Mouse (Mus musculus) natural killer cell, adult 2 months (primary cell): ENCODE results near the gene 2010111I01Rik.
"Not testable (repeated sequence)": the region's sequence is repeated elsewhere in the genome, so short reads cannot be mapped to it uniquely, and the experiment has no call there.

Experiments
- DNase-seq, 2 experiments: peaks; one replicate each; pipeline ENCODE4 v3.0.0; 2022; ENCODE audit warnings: low spot score in 2 of 2

2010111I01Rik gene

GRCm38 (mm10) chr13:62955997-62956396 lies 8.7 kb upstream of the 2010111I01Rik start:
- DNase-seq = no peak

DNA sequence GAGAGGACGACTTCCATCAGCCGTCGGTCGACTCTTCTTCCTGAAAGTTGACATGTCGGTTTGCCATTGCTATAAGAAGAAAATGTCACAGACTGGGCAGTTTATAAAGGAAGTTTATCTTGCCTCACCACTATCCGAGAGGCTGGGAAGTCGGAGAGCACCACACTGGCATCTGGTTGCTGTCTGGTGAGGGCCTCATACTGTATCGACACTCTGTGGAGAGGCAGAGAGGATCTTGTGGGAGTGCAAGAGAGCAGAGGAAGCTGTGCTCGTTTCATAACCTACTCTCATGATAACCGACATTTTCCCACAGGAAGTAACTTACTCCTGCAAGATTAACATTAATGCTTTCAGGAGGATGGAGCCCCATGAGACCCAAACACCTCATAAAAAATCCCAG lies 7.9 kb upstream of the 2010111I01Rik start:
- DNase-seq = no peak

DNA sequence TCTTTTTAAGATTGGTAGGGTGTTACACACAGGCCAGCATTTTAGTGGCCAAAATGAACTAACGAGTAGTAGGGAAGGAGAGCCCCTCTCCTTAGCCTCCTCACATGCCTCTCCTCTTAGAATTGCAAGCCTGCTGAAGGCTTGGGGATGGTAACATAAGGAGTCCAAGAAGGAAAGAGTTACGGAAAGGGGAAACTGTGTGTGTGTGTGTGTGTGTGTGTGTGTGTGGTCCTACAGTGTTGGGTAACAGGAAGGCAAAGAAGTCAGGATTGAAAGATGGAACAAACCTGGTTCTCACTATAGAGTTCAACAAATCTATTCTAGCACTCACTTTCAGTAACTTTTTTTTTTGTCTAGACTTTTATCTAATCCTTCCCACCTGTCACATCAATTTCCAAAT lies 1.3 kb upstream of the 2010111I01Rik start:
- DNase-seq = no peak

DNA sequence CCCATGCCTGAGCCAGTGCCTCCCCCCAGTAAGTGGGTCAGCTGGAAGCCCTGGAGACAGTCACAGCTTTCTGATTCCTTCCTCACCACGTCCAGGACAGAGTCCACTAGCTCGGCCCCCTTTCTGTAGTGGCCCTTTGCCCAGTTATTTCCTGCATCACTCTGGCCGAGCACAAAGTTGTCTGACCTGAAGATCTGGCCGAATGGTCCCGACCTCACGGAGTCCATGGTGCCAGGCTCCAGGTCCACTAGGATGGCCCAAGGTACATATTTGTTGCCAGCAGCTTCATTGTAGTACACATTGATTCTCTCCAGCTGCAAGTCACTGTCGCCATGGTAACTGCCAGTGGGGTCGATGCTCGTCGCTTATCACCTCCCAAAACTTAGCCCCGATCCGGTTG lies 3.5 kb downstream of the 2010111I01Rik start:
- DNase-seq = no peak

DNA sequence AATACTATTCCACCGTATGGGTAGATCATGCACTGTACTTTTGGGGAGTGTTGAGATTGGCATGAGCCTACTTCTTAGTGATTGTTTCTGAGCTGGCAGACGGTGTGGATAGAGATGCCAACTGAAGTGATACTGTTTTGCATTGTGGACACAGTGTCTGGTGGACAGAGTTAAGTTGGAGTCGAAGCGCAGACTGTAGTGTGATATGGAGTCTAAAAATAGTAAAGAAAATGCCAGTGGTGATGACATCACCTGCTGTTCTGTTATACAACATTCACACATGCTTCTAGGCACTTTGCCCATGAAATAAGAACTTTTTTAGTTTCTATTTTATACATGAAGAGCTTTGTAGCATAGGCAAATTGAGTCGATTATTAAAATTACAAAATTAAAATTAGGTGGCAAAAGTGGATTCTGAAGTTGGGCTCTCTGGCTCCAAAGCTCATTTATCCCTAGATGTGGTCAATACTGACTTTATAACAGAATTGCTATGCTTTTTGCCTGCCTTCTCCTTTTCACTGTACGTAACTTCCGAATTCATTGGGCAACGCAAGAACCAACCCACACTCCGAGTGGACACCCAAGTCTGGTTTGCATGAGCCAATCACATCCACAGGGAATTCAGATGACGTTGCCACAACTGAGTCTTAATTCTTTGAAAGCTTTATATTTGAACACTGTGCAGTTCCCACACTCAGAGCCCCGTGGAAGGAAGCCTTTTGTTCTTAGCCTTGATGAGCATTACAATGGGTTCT lies 6.0 kb downstream of the 2010111I01Rik start:
- no peak for DNase-seq

DNA sequence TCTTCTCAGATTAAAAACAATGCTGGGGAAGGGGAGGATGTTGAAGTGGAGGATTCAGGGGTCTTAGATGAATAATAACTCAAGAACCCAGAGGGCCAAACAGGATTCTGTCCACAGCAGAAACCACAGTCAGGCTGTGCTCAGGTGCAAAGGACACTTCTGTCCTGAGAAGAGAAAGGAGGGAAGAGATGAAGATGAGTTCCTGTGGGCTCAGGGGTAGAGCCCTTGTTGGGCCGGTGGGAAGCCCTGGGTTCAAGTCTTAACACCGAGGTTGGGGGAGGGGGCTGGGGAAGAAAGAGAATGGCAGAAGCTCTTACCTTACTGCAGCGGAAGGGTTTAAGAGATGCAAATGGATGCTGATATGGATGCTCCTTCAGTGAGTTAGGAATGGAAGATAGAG lies 7.7 kb downstream of the 2010111I01Rik start:
- DNase-seq = no peak

GRCm38 (mm10) chr13:62973111-62973510 lies 8.4 kb downstream of the 2010111I01Rik start:
- DNase-seq = no peak

DNA sequence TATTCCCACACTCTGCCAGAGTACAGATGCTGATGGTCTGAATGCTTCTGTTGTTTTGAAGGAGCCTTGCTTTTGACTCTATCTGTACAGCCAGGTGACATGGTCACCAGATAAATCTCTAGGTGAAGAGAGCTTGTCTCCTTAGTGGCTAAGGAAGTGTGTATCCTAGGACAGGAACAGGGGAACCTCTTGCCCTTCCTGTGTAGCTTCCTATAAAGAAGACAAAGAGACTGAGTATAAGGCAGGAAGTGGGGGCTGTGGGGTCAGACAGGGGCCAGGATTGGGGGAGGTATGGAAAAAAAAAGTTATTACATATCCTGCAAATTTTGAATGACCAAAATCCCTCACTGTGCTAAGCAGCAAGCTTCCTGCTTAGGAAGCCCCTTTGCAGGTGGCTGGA lies 13.4 kb downstream of the 2010111I01Rik start:
- DNase-seq = no peak

DNA sequence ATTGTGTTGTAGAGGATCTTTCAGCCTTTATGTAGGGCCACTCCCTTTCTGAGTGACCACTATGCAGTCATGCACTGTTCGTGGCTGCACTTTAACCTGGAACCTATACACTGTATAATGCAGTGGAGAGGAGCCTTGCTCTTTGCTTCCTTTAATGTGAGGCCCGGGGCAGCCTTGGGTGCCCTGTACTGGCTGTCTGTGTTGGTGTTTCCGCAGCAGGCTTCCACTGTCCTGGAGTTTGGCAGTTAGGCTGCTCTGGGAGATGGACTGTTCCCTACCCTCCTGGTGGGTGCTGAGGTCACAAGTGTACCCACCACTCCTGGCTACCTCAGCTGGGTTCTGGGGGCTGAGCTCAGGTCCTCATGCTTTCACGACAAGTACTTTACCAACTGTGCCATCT lies 14.1 kb downstream of the 2010111I01Rik start:
- no peak for DNase-seq

- no peak for DNase-seq
Measured at GRCm38 (mm10) chr13:62979215-62979614, 14.5 kb downstream of the 2010111I01Rik start.

DNA sequence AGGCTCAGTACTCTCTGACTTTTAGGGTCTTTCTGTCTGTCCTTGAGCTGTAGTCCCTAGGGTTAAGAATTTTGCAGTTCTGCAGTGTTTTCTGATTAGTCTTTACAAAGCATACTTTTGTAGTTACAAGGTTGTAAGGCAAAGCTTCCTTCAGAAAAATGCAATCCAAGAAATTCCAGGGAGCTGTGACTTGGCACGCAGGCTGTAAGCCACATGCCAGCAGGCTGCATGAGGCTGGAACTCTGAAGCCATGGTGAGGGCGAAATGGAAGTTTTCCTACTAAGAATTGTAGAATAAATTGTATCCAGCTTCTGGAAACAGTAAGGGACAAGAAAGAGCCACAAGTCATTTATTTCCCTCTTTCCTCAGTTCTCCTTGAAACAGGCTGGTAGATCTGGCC lies 15.4 kb downstream of the 2010111I01Rik start:
- DNase-seq = no peak

DNA sequence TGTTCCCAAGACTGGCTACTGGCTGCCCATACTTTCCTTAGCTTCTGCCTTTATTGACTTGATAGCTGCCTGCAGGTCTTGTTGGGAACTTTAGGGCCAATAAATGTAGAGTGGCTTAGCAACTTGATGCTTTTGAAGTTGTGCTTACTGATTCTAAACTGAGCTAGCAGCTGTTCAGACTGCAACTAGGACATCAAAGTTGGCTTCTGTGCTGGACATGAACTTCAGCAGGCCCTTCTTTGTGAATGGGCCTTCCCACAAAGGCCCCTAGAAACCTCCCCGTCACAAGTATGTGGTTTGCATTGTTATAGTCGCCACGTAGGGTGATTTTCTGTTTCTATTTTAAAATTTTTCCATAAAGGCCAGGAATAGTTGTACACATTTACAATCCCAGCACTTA lies 19.8 kb downstream of the 2010111I01Rik start:
- DNase-seq = no peak

DNA sequence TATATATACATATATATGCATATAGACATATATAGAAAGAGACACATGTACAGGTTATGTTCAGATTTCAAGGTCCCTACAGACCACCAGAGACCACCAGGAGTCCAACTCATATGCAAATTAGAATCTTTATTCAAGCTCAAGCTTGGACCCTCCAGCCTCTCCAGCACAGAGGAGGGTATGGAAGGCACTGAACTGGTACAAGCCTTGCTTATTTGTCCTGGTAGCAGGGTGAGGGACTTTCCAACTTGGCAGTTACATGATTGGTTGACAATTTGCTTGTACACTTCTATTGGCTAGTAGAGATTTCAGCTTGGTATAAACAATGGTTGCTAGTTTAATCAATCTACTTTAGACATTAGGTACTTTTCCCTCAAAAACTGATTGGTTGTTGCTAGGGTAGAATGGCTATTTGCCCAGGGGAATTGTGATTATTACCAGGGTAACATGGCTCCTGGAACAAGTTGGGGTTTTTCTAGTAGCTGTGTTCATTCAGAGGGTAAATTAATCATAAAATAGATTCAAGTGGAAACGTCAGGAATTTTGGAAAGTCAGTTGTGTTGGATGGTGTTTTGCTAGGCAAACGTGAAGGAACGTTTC lies 25.3 kb downstream of the 2010111I01Rik start:
- no peak for DNase-seq

GRCm38 (mm10) chr13:62993543-62994477 lies 29.1 kb downstream of the 2010111I01Rik start:
- no peak for DNase-seq

DNA sequence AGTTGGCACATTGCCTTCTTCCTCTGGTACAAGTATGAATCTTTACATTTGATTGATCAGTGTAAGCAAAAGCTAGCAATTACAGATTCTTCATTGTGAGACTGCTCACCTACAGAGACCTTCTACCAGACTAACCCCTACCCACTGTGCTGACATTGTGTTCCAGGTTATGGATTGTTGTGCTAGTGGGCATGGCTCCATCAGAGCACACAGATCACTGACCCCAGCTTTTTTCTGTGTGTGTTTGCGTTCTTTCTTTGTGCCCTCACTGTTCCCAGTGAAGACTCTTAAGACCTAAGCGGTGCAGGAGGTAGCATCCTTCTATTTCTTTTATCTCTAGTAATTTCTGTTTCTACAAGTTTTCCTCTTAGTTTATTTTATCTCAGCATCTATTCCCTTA lies 32.1 kb downstream of the 2010111I01Rik start:
- no peak for DNase-seq

DNA sequence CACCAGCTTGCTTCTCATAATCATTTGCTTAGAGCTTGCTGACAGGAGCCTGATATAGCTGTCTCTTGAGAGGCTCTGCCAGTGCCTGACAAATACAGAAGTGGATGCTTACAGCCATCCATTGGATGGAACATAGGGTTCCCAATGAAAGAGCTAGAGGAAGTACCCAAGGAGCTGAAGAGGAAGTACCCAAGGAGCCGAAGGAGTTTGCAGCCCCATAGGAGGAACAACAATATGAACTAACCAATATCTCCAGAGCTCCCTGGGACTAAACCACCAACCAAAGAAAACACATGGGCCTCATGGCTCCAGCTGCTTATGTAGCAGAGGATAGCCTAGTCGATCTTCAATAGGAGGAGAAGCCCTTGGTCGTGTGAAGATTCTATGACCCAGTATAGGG lies 42.8 kb downstream of the 2010111I01Rik start:
- DNase-seq = not testable (repeated sequence)

DNA sequence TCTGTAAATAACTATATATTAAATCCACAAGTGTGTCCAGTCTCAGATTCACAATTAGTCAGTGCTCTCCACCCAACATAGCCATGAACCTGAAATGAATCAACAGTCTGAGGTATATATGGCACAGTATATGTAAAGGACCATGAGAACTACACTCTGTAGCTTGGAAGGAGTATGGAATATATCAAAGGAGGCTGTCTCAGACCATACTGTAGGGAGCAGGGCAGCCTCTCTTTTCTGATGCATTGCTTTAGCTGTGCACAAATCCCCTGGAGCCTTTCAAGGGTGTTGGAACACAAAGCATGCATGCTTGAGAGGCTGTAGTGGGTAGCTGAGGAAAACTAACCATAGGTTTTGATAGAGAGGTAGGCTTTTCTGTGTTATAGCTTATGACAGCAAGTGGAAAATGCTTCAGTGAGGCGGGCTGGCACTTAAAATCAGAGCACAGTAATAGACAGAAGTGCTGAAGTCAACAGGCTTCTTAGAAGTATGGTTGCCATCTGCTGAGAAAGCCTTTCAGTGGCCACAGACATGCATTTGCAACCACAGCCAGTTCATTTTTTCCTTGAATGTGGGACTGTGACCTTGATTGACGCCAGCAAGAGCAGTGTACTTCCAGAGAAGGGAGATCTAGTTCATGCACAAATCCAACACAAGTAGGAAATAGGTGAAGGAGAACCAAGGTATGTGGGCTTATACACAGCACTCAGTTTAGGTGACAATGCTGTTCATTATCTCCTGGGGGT lies 45.8 kb downstream of the 2010111I01Rik start:
- DNase-seq = no peak

GRCm38 (mm10) chr13:63014353-63014752 lies 49.7 kb downstream of the 2010111I01Rik start:
- DNase-seq = no peak

- no peak for DNase-seq
Measured at GRCm38 (mm10) chr13:63015362-63015761, 50.7 kb downstream of the 2010111I01Rik start.

- no peak for DNase-seq
Measured at GRCm38 (mm10) chr13:63016056-63016455, 51.4 kb downstream of the 2010111I01Rik start.
